Mouse (Mus musculus): ENCODE measurements around the gene Ifna5. TPM values are rescaled to one million over a fixed set of nuclear protein-coding genes. Genes with fewer than 3 reads are reported as not detected.

Gene Ifna5
- total RNA-seq, 2 experiments from 2014 or later, result not detected

- DNase-seq, result no peak
Measured at GRCm38 (mm10) chr4:88864599-88864998, 29.3 kb downstream of the Ifna5 start.

- no peak for DNase-seq
Measured at GRCm38 (mm10) chr4:88865011-88865569, 29.8 kb downstream of the Ifna5 start.

GRCm38 (mm10) chr4:88867366-88867925 lies 32.1 kb downstream of the Ifna5 start:
- DNase-seq, result peak; percentile 32

- DNase-seq, result no peak
Measured at GRCm38 (mm10) chr4:88867926-88868911, 32.9 kb downstream of the Ifna5 start.

GRCm38 (mm10) chr4:88872691-88873090 lies 37.4 kb downstream of the Ifna5 start:
- DNase-seq, result no peak

- no peak for DNase-seq
Measured at GRCm38 (mm10) chr4:88875435-88876095, 40.2 kb downstream of the Ifna5 start.

GRCm38 (mm10) chr4:88876520-88876919 lies 41.2 kb downstream of the Ifna5 start:
- DNase-seq, result no peak

GRCm38 (mm10) chr4:88878246-88878645 lies 42.9 kb downstream of the Ifna5 start:
- no peak for DNase-seq

- no peak for DNase-seq
Measured at GRCm38 (mm10) chr4:88878772-88879171, 43.4 kb downstream of the Ifna5 start.

- DNase-seq, result no peak
Measured at GRCm38 (mm10) chr4:88880101-88880500, 44.8 kb downstream of the Ifna5 start, which contains the start of gene Ifne. Ifne (minus strand) TSS chr4:88880201.

Other genes with a start within 250 kb of the Ifna5 start
- not detected for gene Ifna9, start 243.1 kb upstream of the Ifna5 start, total RNA-seq (2021)
- gene Ifna12, start 232.1 kb upstream of the Ifna5 start, total RNA-seq (2021), result not detected
- not detected for gene C87499, start 201.1 kb upstream of the Ifna5 start, total RNA-seq (2021)
- not detected for gene Ifna13, start 191.1 kb upstream of the Ifna5 start, total RNA-seq (2021)
- not detected for gene Ifna16, start 158.6 kb upstream of the Ifna5 start, total RNA-seq (2021)
- not detected for gene Ifna2, start 151.6 kb upstream of the Ifna5 start, total RNA-seq (2021)
- not detected for gene Ifnab, start 144.2 kb upstream of the Ifna5 start, total RNA-seq (2021)
- gene Gm26566, start 113.7 kb upstream of the Ifna5 start, total RNA-seq (2021), result under 1 TPM; 0.26 to 0.43 TPM
- 10 to 100 TPM; 45.1 to 47.2 TPM for gene Klhl9, start 113.1 kb upstream of the Ifna5 start, total RNA-seq (2021)
- gene Gm13271, start 80.7 kb upstream of the Ifna5 start, total RNA-seq (2021), result not detected
- gene Gm13283, start 75.4 kb upstream of the Ifna5 start, total RNA-seq (2021), result not detected
- gene Gm13290, start 61.7 kb upstream of the Ifna5 start, total RNA-seq (2021), result not detected
- not detected for gene Gm13289, start 58.6 kb upstream of the Ifna5 start, total RNA-seq (2021)
- gene Gm13272, start 55.7 kb upstream of the Ifna5 start, total RNA-seq (2021), result not detected
- gene Ifnz, start 53.4 kb upstream of the Ifna5 start, total RNA-seq (2021), result not detected
- not detected for gene Gm13276, start 49.8 kb upstream of the Ifna5 start, total RNA-seq (2021)
- not detected for gene Gm13277, start 46.9 kb upstream of the Ifna5 start, total RNA-seq (2021)
- gene Gm13278, start 44.0 kb upstream of the Ifna5 start, total RNA-seq (2021), result not detected
- gene Gm13275, start 41.0 kb upstream of the Ifna5 start, total RNA-seq (2021), result not detected
- not detected for gene Gm13279, start 38.1 kb upstream of the Ifna5 start, total RNA-seq (2021)
- not detected for gene Gm13285, start 35.9 kb upstream of the Ifna5 start, total RNA-seq (2021)
- gene Gm13287, start 32.3 kb upstream of the Ifna5 start, total RNA-seq (2021), result not detected
- not detected for gene Gm13288, start 30.0 kb upstream of the Ifna5 start, total RNA-seq (2021)
- gene Ifna7, start 19.3 kb upstream of the Ifna5 start, total RNA-seq (2021), result not detected
- not detected for gene Ifna11, start 15.6 kb upstream of the Ifna5 start, total RNA-seq (2021)
- gene Ifna6, start 8.1 kb upstream of the Ifna5 start, total RNA-seq (2021), result not detected
- not detected for gene Ifna4, start 6.3 kb downstream of the Ifna5 start, total RNA-seq (2021)
- not detected for gene Ifna1, start 14.6 kb downstream of the Ifna5 start, total RNA-seq (2021)
- not detected for gene Ifne, start 44.7 kb downstream of the Ifna5 start, total RNA-seq (2021)

Data from gastrocnemius, postnatal 25 days (tissue).